Mouse (Mus musculus) layer of hippocampus, adult 9-11 months (tissue): ENCODE results near the gene Ifngr1.

ENCODE experiments used
- DNase-seq: peaks from one replicate; pipeline ENCODE4 v3.0.0; 2022

Gene Ifngr1

DNA sequence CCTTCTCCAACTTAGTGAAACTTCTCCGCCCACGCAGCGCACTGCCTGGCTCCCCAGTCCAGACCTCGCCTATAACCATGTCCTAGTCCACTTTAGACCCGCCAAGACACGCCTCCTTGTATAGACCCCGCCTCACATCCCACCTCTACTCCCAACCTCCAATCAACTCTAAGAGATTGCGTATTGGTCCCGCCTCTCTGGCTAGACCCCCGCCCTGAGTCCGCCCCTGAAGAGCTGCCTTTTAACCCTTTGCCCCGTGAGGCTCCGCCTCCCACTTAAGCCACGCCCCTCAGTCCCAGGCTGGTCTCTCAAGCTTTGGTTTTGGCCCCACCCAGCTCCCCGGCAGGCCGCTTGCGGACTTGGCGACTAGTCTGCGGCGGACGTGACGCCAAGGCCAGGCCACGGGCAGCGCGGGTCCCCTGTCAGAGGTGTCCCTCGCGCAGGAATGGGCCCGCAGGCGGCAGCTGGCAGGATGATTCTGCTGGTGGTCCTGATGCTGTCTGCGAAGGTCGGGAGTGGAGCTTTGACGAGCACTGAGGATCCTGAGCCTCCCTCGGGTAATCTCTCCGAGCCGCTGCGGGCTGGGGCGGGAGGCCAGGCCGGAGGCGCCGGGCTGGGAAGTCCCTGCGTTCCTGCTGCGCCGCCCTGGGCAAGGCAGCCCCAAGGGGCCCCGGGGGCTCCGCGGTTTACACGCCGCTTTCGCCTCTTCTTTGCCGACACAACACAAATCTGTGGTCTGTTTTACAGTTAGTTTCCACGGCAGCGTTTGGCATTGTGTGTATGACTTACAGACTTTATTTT, at the start of gene Ifngr1:
TSS of gene Ifngr1 (plus strand) at position 309 of the 801 bp plus-strand sequence.
- peak; percentile 98 for DNase-seq

DNA sequence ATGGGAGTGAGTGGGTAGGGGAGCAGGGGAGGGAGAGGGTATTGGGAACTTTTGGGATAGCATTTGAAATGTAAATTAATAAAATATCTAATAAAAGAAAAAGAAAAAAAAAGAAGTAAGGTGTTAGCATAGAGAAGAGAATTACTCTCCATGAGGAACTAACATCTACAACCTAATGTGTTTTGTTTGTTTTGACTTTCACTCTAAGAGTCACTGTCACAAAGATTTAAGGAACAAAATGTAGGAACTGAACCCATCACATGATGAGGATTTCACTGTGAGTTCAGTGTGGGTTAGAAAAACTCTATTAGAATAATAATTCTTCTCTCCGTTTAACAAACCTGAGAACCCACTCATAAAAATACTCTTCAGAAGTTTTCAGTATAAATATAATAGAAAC, 44.9 kb upstream of the Ifngr1 start:
- DNase-seq, result no peak

GRCm38 (mm10) chr10:19548016-19548415, 43.7 kb upstream of the Ifngr1 start:
- peak; percentile 45 for DNase-seq

DNA sequence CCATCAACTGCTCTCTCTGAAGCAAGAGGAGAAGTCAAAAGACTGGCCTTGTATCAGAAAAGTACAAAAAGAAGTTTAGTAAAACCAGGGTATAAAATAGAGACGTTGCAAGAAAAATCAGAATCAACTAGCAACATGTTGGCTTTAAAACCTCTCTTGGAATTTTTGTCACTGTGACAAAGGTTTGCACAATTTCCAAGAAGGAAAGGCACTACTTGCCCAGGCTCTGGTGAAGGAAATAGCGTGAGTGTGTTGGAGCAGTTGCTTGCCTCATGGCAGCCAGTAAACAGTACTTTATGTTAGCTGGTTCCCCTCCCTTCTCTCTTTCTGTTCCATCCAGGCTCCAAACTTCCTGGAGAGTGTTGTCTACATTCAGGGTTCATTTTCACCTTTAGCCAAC, 43.3 kb upstream of the Ifngr1 start:
- no peak for DNase-seq

- DNase-seq, result no peak
Observed at GRCm38 (mm10) chr10:19551585-19551984, 40.2 kb upstream of the Ifngr1 start.

GRCm38 (mm10) chr10:19553857-19554256, 37.9 kb upstream of the Ifngr1 start:
- DNase-seq, result no peak

GRCm38 (mm10) chr10:19557696-19558095, 34.1 kb upstream of the Ifngr1 start:
- no peak for DNase-seq

- DNase-seq, result no peak
Observed at GRCm38 (mm10) chr10:19559565-19560165, 32.1 kb upstream of the Ifngr1 start.

- no peak for DNase-seq
Observed at GRCm38 (mm10) chr10:19562598-19562997, 29.2 kb upstream of the Ifngr1 start.

DNA sequence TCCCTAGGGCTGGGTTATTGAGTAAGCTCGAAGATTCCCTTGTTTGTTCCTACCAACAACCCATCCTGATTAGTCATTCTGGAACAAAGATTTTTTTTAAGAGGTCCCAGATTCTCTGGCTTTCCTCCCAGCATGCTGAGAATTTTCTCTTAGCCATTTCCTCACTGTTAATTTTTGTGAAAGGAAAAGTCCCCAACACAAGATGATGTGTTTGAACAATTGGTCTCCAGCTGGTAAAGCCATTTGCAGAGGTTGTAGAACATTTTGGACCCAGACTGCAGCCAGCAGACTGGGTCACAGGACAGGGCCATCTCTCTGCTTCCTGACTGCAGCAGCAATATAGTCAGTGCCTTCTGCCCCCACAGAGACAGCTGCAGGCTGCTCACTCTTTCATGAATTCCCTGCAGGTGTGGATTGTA, 28.3 kb upstream of the Ifngr1 start:
- no peak for DNase-seq

- no peak for DNase-seq
Observed at GRCm38 (mm10) chr10:19567481-19567880, 24.3 kb upstream of the Ifngr1 start.

GRCm38 (mm10) chr10:19570288-19570687, 21.5 kb upstream of the Ifngr1 start:
- peak; percentile 14 for DNase-seq

DNA sequence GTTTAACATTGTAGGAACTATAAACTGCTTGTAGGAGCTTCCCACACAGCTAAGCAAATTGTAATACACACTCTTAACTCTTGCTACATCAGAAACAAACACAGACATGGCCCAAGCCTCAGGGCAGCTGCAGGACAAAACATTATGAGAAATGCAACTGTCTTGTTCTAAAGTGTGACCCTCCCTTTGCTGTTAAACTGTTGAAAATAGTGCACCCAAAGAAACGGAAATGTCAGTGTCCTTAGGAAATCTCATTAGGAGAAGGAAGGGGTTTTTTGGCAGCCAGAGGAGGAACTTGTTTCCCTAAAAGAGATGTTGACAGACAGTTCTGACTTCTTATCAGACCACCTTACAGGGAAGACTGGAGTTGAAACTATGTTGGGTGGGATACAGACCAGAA, 21.0 kb upstream of the Ifngr1 start:
- no peak for DNase-seq

- no peak for DNase-seq
Observed at GRCm38 (mm10) chr10:19577571-19577970, 14.2 kb upstream of the Ifngr1 start.

DNA sequence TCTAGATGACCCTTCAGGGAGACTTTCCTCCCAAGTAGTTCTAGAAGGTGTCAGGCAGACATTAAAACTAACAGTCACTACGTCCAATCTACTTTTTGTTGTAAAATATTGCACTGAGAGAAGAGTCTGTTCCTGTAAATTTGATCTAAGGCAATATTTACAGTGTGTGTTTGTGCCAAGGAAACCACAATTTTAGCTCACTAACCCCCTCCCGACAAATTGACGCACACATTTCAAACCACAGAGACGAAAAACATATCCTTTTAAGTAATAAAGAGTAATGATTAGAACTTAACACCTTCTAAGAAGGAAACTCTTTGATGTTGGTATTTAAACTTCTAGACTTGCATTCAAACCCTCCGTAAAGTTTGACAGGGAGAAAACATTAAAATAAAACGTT, 13.7 kb upstream of the Ifngr1 start:
- DNase-seq, result no peak

DNA sequence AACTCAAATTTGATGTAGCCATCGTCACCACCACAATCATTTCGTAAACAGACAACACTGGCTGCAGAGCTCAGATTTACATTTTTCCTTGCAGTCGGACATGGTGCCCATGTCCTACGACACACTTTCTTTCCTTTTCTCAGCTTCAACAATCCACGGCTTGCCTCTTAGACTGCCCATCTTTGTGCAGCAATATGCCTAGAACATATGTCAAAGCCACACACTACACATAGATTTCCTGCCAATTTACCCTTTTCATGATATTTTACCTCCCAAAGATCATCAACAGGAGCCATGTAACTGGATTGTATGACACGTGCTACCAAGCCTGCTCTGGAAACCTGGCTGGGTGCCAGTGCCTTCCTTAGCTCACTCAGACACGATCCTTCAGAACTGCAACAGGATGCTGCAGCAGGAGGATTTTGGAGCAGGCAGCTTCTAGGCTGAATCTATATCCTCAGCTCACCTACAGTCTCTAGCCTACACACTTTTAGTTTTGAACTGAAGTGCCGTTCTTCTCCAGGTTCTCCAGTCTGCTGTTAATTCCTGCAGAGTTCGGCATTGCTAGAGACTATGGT, 13.3 kb upstream of the Ifngr1 start:
- no peak for DNase-seq

DNA sequence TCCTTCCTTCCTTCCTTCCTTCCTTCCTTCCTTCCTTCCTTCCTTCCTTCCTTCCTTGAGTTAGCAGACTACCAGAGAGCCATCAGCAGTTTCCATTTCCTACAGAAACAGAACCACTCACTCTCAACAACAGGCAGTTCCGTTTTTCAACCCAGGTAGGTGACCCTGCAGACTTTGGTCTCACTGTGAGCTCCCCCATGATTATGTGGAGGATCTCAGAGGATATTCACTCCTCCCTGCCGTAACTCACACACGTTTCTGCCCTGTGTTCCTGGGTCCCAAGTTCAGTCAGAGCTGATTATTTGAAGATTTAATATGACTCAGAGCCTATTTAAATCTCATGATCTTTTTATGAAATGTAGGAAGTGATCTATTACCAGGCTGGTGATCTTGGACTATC, 11.1 kb upstream of the Ifngr1 start:
- DNase-seq, result no peak

DNA sequence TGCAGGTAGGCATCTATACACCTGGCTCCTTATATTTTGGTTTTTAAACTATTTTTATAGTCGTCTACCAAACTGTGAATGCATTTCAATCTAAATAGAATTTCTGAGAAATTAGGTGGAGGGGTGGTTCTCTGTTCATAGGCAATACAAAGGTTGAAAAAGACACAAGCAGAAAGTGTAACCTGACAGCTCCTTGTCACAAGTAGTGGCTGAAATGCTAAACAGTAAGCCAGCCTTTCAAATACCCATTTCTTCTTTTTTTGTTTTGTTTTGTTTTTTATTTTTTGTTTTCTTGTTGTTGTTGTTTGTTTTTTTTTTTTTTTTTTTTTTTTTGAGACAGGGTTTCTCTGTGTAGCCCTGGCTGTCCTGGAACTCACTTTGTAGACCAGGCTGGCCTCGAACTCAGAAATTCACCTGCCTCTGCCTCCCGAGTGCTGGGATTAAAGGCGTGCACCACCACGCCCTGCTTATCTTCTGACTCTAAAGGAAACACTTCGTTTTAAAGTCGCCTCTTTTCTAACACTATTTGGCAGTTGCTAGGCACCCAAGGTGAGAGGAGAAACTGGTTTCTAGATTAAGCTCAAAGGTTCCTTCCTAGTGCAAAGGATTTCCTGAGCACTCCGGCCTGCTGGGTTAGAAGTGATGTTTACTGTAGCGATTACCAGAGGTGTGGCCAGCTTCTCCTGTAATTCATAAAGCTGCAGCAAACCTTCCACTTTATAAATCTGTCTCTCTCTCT, 9.7 kb upstream of the Ifngr1 start:
- DNase-seq, result no peak

- no peak for DNase-seq
Observed at GRCm38 (mm10) chr10:19582806-19583430, 8.8 kb upstream of the Ifngr1 start.

DNA sequence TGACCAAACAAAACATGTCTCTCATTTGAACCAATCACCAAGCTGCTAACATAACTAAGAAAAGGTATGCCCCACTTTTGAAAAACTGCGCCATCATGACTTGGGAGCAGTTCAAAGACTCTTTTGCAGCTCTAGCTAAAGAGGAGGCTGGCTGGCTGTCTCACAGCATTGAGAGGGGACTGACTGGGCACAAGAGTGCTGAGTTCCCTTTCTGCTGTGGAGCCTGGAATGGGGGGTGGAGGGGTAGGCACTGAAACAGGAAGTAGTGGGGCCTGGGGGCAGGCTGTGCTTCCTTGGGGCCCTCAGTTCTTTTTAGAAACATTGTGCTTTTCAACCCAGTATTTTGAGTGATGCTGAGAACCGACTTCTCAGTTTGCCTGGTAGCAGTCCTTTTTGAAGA, 7.7 kb upstream of the Ifngr1 start:
- peak; percentile 84 for DNase-seq

- DNase-seq, result no peak
Observed at GRCm38 (mm10) chr10:19584846-19585245, 6.9 kb upstream of the Ifngr1 start.

DNA sequence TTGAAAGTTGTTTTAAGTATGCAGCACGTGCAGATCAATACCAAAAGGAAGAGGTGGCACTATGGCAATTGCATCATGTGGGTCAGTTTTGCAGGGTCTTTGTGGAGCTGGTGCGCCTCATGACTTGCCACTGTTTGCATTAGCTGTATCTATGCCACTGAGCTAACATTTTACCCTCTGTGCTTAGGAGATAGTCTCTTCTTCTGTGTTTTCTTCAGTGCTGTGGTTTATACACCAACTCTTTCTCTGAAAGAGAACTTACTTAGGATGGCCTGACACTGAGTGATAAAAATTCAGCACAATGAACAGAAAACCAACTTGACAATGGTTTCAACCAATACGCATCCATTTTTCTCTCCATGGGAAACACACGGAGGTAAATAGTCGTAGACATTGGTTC, 5.9 kb upstream of the Ifngr1 start:
- DNase-seq, result no peak

- DNase-seq, result no peak
Observed at GRCm38 (mm10) chr10:19587281-19587680, 4.5 kb upstream of the Ifngr1 start.
